Mouse (Mus musculus): ENCODE data around the gene Serpina3c.
"Not testable (repeated sequence)": the region's sequence is repeated elsewhere in the genome, so short reads cannot be mapped to it uniquely, and the experiment has no call there.

Gene Serpina3c

GRCm38 (mm10) chr12:104112333-104112732 lies 41.3 kb downstream of the Serpina3c start, which contains the start of gene Serpina3a:
Serpina3a (plus strand) TSS chr12:104112724.
- DNase-seq (ENCODE audit: low read depth, low spot score) = not testable (repeated sequence)

GRCm38 (mm10) chr12:104108507-104108906 lies 45.2 kb downstream of the Serpina3c start:
- no peak for DNase-seq (ENCODE audit: low read depth, low spot score)

- no peak for DNase-seq (ENCODE audit: low read depth, low spot score)
Measured at GRCm38 (mm10) chr12:104106919-104107318, 46.8 kb downstream of the Serpina3c start.

- DNase-seq (ENCODE audit: low read depth, low spot score) = no peak
Measured at GRCm38 (mm10) chr12:104105847-104106246, 47.8 kb downstream of the Serpina3c start.

GRCm38 (mm10) chr12:104100768-104101167 lies 52.9 kb downstream of the Serpina3c start, which contains the start of gene Serpina5:
Serpina5 (plus strand) TSS chr12:104101113.
- DNase-seq (ENCODE audit: low read depth, low spot score) = no peak
